Mouse (Mus musculus): ENCODE measurements around the gene Ulk4.

GRCm38 (mm10) chr9:121107101-121107500, 169.9 kb downstream of the Ulk4 start:
- TF ChIP-seq POLR2A (IDR thresholded peaks at IDR 0.05; ENCODE audit: low read depth, low read length) (no peak), CTCF (IDR thresholded peaks at IDR 0.05; ENCODE audit: borderline replicate concordance, insufficient read depth, low read length) (no peak)
